Mouse (Mus musculus) right cerebral cortex, adult 2 months (tissue): ENCODE data around the gene Ybx1.

Experiments
- DNase-seq, 2 experiments: peaks; one replicate each; pipeline ENCODE4 v3.0.0; 2021 to 2022; ENCODE audit warnings: low spot score in 2 of 2

Ybx1 gene

DNA sequence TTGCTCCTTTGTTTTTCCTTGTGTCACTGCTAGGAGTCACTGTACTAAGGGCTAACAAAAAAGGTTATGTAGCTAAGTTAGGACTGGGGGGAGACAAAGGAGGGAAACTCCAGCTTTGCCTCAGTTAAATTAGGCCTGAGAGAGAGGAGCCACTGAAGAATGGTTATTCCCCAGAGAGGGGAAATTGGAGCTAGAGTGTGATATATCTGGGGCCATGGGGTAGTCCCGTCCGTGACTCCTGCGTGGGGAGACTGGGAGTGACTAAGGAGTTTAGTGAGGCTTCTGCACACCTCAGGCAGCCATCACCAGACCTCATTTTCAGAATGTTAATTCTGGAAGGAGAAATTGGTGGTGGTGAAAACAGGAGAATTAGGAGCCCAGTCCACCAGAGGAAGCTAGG is 60.1 kb downstream of the Ybx1 start:
- DNase-seq = no peak

DNA sequence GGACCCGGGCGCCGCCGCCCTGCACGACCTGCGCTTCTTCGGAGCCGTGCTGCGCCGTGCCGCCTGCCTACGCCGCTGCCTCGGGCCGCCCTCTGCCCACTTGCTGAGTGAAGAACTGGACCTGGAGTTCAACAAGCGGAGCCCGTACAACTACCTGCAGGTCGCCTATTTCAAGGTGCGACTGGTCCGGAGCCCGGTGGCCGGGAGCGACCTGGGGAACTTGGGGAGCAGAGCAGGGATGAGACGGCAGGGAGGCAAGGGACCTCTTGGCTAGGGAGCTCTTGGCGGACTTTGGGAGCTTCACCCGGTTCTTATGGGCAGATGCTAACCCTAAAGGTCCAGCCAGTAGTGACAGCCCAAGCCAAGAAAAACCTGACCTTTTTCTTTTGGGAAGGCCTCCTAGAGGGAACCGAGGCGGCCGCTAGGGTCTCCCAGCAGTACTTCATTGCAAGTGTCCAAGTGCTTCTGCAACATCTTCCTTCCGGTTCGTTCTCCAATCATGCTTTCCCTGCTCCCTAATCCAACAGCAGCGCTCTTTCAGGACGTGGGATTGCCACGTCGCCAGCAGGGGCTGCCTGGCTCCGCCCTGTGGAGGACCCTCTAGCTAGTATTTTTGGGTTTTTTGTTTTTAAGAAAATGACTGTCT is 61.0 kb downstream of the Ybx1 start:
- peak; percentile 60 to 65 for DNase-seq

DNA sequence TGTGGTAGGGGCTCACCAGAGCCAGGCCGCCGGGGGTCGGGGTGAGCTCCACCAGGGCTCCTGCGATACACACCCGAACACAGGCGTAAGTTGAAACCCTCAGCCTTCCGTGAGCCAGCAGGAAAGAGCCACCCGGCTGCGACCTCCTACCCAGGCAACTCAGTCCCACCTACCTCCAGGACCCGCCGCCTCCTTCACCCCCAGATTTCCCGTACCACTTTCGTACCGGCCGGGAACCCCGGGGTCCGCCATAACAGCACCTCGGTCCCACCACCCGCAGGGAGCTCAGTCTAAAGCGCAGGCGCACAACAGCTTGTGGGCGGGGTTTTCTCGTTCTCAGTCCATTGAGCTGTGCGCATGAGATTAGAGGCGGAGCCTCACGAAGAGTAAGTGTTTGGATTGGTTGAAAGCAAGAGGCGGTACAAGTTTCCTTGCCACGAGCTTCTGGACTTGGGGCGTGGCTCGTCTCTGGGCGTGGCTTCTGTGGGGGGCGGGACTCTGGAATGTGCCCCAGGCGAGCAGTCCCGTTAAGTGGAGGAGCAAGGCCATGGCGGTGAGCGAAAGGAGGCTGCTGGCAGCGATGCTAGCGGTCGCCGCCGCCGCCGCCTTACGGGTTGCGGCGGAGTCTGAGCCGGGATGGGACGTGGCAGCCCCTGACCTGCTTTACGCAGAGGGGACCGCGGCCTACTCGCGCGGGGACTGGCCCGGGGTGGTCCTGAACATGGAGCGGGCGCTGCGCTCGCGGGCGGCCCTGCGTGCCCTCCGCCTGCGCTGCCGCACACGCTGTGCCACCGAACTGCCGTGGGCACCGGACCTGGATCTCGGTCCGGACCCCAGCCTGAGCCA is 61.8 kb downstream of the Ybx1 start, which contains the start of the genes AU022252 and P3h1:
AU022252 (minus strand) TSS at position 303 of the 846 bp plus-strand sequence.
P3h1 (plus strand) TSS at position 506 of the 846 bp plus-strand sequence.
- peak; percentile 99 for DNase-seq
